Mouse (Mus musculus): ENCODE measurements around the gene Pex16. TPM values are rescaled to one million over a fixed set of nuclear protein-coding genes. Genes with fewer than 3 reads are reported as not detected.
"Not testable (repeated sequence)": the region's sequence is repeated elsewhere in the genome, so short reads cannot be mapped to it uniquely, and the experiment has no call there.

Pex16 gene
- polyA plus RNA-seq, 1 experiment: 21.0 TPM

DNA sequence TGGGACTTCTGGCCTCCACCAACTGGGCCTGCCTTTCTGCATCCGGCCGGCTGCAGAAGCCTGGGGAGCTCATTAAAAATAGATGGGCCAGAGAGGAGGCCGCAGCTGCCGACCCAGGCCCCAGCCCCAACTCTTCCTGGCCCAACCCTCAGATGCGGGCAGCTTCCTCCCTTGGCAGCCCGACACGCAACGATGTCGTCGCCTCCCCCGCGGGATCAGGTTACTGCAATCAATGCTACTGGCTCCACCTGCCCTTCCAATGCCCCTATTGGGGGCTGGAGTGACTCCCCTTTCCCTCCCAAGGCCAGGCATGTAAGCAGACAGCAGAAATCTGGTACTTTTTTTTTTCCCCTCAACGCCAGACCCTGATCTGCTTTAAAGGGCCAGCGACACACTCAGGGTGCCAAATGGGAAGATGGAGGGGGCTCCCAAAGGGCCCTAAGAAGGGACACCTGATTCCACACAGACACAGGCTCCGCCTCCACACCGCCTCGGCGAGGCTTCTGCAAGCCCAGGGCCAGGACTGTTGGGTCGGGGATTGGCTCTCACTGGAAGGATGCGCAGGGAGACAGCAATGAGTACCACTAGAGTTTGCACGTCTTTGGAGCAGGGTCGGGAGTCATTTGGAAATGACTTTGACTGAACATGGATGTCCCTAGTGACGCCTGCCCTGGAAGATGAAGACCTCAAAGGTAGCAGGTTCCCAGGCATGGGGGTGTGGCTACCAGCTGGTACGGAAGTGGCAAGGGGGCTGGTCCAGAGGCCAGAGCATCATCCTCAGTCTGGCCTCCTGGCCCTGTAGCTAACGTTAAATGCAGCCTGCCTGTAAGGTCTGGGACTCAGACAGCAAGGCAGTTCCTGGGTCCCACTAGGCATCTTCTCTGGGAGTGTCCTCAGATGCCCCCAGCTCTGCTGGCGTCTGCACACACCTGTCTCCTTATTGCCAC, 18.1 kb downstream of the Pex16 start:
- no peaks in the 10 kb centered on the region for H3K79me3 ChIP-seq (ENCODE audit: low read depth)
- H3ac ChIP-seq (ENCODE audit: control insufficient read depth, insufficient read length, low read depth): no peak overlapping the region
- TF ChIP-seq MYOD1 (IDR thresholded peaks at IDR 0.05; ENCODE audit: control insufficient read depth, insufficient read length, low read depth) (no peak), MAX (IDR thresholded peaks at IDR 0.05) (no peak), MYOG (IDR thresholded peaks at IDR 0.05; ENCODE audit: control insufficient read depth, extremely low read depth, insufficient read length) (no peak), FOSL1 (IDR thresholded peaks at IDR 0.05; ENCODE audit: insufficient read depth, low read length, poor library complexity, severe bottlenecking) (no peak), CEBPB (IDR thresholded peaks at IDR 0.05; ENCODE audit: low read depth) (no peak), USF1 (IDR thresholded peaks at IDR 0.05; ENCODE audit: low read depth) (no peak), CTCF (IDR thresholded peaks at IDR 0.05; ENCODE audit: control insufficient read depth, insufficient read depth, insufficient read length) (no peak)
- peaks cover 45% of the 10 kb centered on the region for H3K27me3 ChIP-seq (ENCODE audit: control insufficient read depth, insufficient read depth, insufficient read length)
- H3K4me3 ChIP-seq (ENCODE audit: insufficient read depth, poor library complexity, severe bottlenecking): no peak overlapping the region
- H3K36me3 ChIP-seq (ENCODE audit: control insufficient read depth, insufficient read depth): no peaks in the 10 kb centered on the region
- H3K79me2 ChIP-seq (ENCODE audit: control insufficient read depth, insufficient read depth): no peaks in the 10 kb centered on the region

DNA sequence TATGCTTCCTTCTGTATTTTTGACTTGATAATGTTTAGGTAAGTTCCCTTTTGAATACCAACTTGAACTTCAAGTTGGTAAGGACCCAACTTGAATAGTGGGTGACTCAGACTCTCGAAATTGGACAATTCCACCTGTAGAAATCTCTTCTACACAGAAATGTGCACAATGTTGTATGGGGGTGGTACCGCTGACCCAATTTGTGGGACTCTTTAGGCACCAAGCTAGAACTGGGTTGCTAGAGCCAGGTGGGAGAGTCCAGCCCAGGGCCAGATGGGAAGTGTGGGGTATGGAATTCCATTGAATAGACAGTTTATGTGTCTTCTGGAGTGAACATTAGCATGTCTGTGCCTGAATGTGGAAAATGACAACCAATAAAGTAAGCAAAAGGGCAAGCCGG, 21.1 kb downstream of the Pex16 start:
- TF ChIP-seq USF1 (IDR thresholded peaks at IDR 0.05; ENCODE audit: low read depth) (no peak), CTCF (IDR thresholded peaks at IDR 0.05; ENCODE audit: control insufficient read depth, insufficient read depth, insufficient read length) (no peak), MAX (IDR thresholded peaks at IDR 0.05) (no peak), FOSL1 (IDR thresholded peaks at IDR 0.05; ENCODE audit: insufficient read depth, low read length, poor library complexity, severe bottlenecking) (no peak), MYOD1 (IDR thresholded peaks at IDR 0.05; ENCODE audit: control insufficient read depth, insufficient read length, low read depth) (no peak), MYOG (IDR thresholded peaks at IDR 0.05; ENCODE audit: control insufficient read depth, extremely low read depth, insufficient read length) (no peak), CEBPB (IDR thresholded peaks at IDR 0.05; ENCODE audit: low read depth) (no peak)
- Histone ChIP-seq H3ac (ENCODE audit: control insufficient read depth, insufficient read length, low read depth) (no peak overlapping the region), H3K4me3 (ENCODE audit: insufficient read depth, poor library complexity, severe bottlenecking) (no peak overlapping the region)

DNA sequence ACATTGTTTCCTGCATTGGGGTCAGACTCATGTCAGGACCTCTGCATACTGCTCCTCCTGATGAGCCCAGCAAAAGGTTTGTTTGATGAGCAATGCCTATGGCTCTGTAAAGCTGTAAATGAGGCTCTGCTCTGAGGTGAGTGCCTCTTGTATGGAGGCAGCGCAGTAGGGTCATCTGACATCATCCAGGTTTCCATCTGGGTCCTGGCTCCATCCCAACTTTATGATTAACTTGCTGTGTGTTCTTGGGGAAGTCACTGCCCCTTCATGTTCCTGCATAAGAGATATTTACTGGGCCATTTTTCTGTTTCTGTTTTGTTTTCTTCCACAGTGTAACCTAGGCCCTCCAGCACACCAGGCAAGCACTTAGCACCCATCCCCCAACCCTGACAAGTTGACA, 23.0 kb downstream of the Pex16 start:
- H3ac ChIP-seq (ENCODE audit: control insufficient read depth, insufficient read length, low read depth): no peak overlapping the region

More for the DNA sequence above, 21.1 kb downstream of the Pex16 start:
- Histone ChIP-seq H3K36me3 (ENCODE audit: control insufficient read depth, insufficient read depth) (no peaks in the 10 kb centered on the region), H3K27me3 (ENCODE audit: control insufficient read depth, insufficient read depth, insufficient read length) (peaks cover 51% of the 10 kb centered on the region), H3K79me3 (ENCODE audit: low read depth) (no peaks in the 10 kb centered on the region), H3K79me2 (ENCODE audit: control insufficient read depth, insufficient read depth) (no peaks in the 10 kb centered on the region)

DNA sequence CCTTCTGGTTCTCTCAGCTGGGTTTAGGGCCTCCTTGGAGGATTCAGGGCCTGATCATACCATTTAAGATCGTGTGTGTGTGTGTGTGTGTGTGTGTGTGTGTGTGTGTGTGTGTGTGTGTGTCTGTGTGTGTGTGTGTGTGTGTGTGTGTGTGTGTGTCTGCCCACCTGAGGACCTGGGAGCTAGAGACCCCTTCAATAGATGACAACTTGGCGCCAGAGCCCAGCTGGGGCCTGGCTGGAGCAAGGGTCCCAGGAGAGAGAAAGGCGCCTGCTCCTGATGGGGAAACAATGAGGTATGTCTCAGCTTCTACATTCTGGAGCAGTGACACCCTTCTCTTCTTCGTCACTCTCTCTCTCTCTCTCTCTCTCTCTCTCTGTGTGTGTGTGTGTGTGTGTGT, 25.4 kb downstream of the Pex16 start:
- not testable (repeated sequence) for H3ac ChIP-seq (ENCODE audit: control insufficient read depth, insufficient read length, low read depth); H3K36me3 ChIP-seq (ENCODE audit: control insufficient read depth, insufficient read depth); H3K4me3 ChIP-seq (ENCODE audit: insufficient read depth, poor library complexity, severe bottlenecking); H3K79me3 ChIP-seq (ENCODE audit: low read depth); H3K79me2 ChIP-seq (ENCODE audit: control insufficient read depth, insufficient read depth)
- peaks cover 31% of the 10 kb centered on the region for H3K27me3 ChIP-seq (ENCODE audit: control insufficient read depth, insufficient read depth, insufficient read length)

More for the DNA sequence above, 23.0 kb downstream of the Pex16 start:
- Histone ChIP-seq H3K36me3 (ENCODE audit: control insufficient read depth, insufficient read depth) (no peaks in the 10 kb centered on the region), H3K79me3 (ENCODE audit: low read depth) (no peaks in the 10 kb centered on the region), H3K79me2 (ENCODE audit: control insufficient read depth, insufficient read depth) (no peaks in the 10 kb centered on the region), H3K4me3 (ENCODE audit: insufficient read depth, poor library complexity, severe bottlenecking) (no peak overlapping the region), H3K27me3 (ENCODE audit: control insufficient read depth, insufficient read depth, insufficient read length) (peaks cover 55% of the 10 kb centered on the region)
- TF ChIP-seq MAX (IDR thresholded peaks at IDR 0.05) (no peak), CEBPB (IDR thresholded peaks at IDR 0.05; ENCODE audit: low read depth) (no peak), USF1 (IDR thresholded peaks at IDR 0.05; ENCODE audit: low read depth) (no peak), MYOD1 (IDR thresholded peaks at IDR 0.05; ENCODE audit: control insufficient read depth, insufficient read length, low read depth) (no peak), MYOG (IDR thresholded peaks at IDR 0.05; ENCODE audit: control insufficient read depth, extremely low read depth, insufficient read length) (no peak), CTCF (IDR thresholded peaks at IDR 0.05; ENCODE audit: control insufficient read depth, insufficient read depth, insufficient read length) (no peak), FOSL1 (IDR thresholded peaks at IDR 0.05; ENCODE audit: insufficient read depth, low read length, poor library complexity, severe bottlenecking) (no peak)

DNA sequence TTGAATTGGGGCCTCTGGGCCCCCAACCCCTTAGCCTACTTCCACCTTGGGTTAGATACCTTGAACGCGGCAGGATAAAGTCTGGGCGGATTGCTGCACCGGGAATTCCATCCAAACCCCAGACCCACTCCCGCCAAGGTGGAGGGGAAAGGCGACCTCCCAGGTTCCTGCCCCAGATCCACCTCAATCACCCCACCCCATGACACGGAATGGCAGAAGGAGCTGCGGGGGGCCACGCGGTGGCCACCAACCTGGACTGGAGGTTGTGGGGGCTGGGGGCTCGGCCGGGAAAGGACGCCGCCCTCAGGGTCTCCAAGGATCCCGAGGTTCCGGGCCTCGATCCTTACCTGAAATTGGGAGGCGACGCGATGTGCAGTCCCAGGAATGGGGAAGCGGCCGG, 26.2 kb downstream of the Pex16 start:
- H3K27me3 ChIP-seq (ENCODE audit: control insufficient read depth, insufficient read depth, insufficient read length): peaks cover 27% of the 10 kb centered on the region
- TF ChIP-seq MYOD1 (IDR thresholded peaks at IDR 0.05; ENCODE audit: control insufficient read depth, insufficient read length, low read depth): no peak
- TF ChIP-seq MAX (IDR thresholded peaks at IDR 0.05): no peak
- TF ChIP-seq CTCF (IDR thresholded peaks at IDR 0.05; ENCODE audit: control insufficient read depth, insufficient read depth, insufficient read length): no peak
- no peak for TF ChIP-seq USF1 (IDR thresholded peaks at IDR 0.05; ENCODE audit: low read depth)
- no peak for TF ChIP-seq CEBPB (IDR thresholded peaks at IDR 0.05; ENCODE audit: low read depth)
- TF ChIP-seq FOSL1 (IDR thresholded peaks at IDR 0.05; ENCODE audit: insufficient read depth, low read length, poor library complexity, severe bottlenecking): no peak
- no peak for TF ChIP-seq MYOG (IDR thresholded peaks at IDR 0.05; ENCODE audit: control insufficient read depth, extremely low read depth, insufficient read length)
- H3K4me3 ChIP-seq (ENCODE audit: insufficient read depth, poor library complexity, severe bottlenecking): no peak overlapping the region

More for the DNA sequence above, 26.2 kb downstream of the Pex16 start:
- H3ac ChIP-seq (ENCODE audit: control insufficient read depth, insufficient read length, low read depth): no peak overlapping the region
- no peaks in the 10 kb centered on the region for H3K79me2 ChIP-seq (ENCODE audit: control insufficient read depth, insufficient read depth)
- H3K36me3 ChIP-seq (ENCODE audit: control insufficient read depth, insufficient read depth): no peaks in the 10 kb centered on the region
- H3K79me3 ChIP-seq (ENCODE audit: low read depth): no peaks in the 10 kb centered on the region

All from C2C12 (cell line).